Mouse (Mus musculus) ES-E14 (cell line): ENCODE results near the gene Senp1.

ENCODE experiments used
- HCFC1 ChIP-seq: IDR thresholded peaks from 2 replicates; pipeline ENCODE4 v1.6.1; 2012; ENCODE audit warnings: low read length, inconsistent platforms, borderline replicate concordance; ENCODE audit not compliant: insufficient read depth
- MAFK ChIP-seq: IDR thresholded peaks from 2 replicates; pipeline ENCODE4 v1.6.1; 2014; ENCODE audit warnings: mild to moderate bottlenecking, low read depth, low read length, inconsistent platforms; ENCODE audit not compliant: insufficient read depth

GRCm38 (mm10) chr15:98023137-98023536 lies 70.4 kb downstream of the Senp1 start:
- TF ChIP-seq HCFC1 (no peak), MAFK (no peak)
